Mouse (Mus musculus): ENCODE data around the gene Col5a2. TPM values are rescaled to one million over a fixed set of nuclear protein-coding genes. Genes with fewer than 3 reads are reported as not detected.

The Col5a2 gene
- polyA plus RNA-seq, 1 experiment from 2014 or later, result 16.5 TPM

GRCm38 (mm10) chr1:45420554-45420953, 82.5 kb downstream of the Col5a2 start:
- Histone ChIP-seq H3K4me3 (replicated peaks) (no peak overlapping the region), H3K36me3 (no peaks in the 10 kb centered on the region), H3K4me2 (replicated peaks) (no peak overlapping the region), H3K9me3 (no peaks in the 10 kb centered on the region), H3K9ac (replicated peaks) (no peak overlapping the region), H3K4me1 (replicated peaks) (no peaks in the 10 kb centered on the region), H3K27me3 (no peaks in the 10 kb centered on the region), H3K27ac (no peak overlapping the region)
- ATAC-seq, result no peak

GRCm38 (mm10) chr1:45419858-45420257, 83.2 kb downstream of the Col5a2 start:
- no peak overlapping the region for H3K9ac ChIP-seq (replicated peaks)
- H3K4me1 ChIP-seq (replicated peaks), result no peaks in the 10 kb centered on the region
- no peaks in the 10 kb centered on the region for H3K36me3 ChIP-seq
- H3K27ac ChIP-seq, result no peak overlapping the region
- no peak overlapping the region for H3K4me2 ChIP-seq (replicated peaks)
- ATAC-seq, result no peak
- H3K4me3 ChIP-seq (replicated peaks), result no peak overlapping the region
- H3K9me3 ChIP-seq, result no peaks in the 10 kb centered on the region
- WGBS, result 71% methylated on average over 2 of the region's 2 CpGs
- no peaks in the 10 kb centered on the region for H3K27me3 ChIP-seq

GRCm38 (mm10) chr1:45381866-45382265, 121.2 kb downstream of the Col5a2 start:
- ATAC-seq, result no peak
- H3K4me1 ChIP-seq (replicated peaks), result no peaks in the 10 kb centered on the region
- H3K27me3 ChIP-seq, result no peaks in the 10 kb centered on the region
- no peak overlapping the region for H3K4me2 ChIP-seq (replicated peaks)
- H3K9ac ChIP-seq (replicated peaks), result no peak overlapping the region
- WGBS, result 97% methylated on average over 2 of the region's 2 CpGs
- H3K4me3 ChIP-seq (replicated peaks), result no peak overlapping the region
- no peak overlapping the region for H3K27ac ChIP-seq
- H3K36me3 ChIP-seq, result no peaks in the 10 kb centered on the region
- H3K9me3 ChIP-seq, result no peaks in the 10 kb centered on the region

GRCm38 (mm10) chr1:45379992-45380690, 122.9 kb downstream of the Col5a2 start:
- H3K4me1 ChIP-seq (replicated peaks), result no peaks in the 10 kb centered on the region
- no peaks in the 10 kb centered on the region for H3K36me3 ChIP-seq
- H3K4me2 ChIP-seq (replicated peaks), result no peak overlapping the region
- ATAC-seq, result no peak
- no peak overlapping the region for H3K4me3 ChIP-seq (replicated peaks)
- no peak overlapping the region for H3K27ac ChIP-seq
- H3K9me3 ChIP-seq, result no peaks in the 10 kb centered on the region
- 87% methylated on average over 7 of the region's 7 CpGs for WGBS
- H3K9ac ChIP-seq (replicated peaks), result no peak overlapping the region
- H3K27me3 ChIP-seq, result no peaks in the 10 kb centered on the region

- ATAC-seq, result no peak
- WGBS, result 82% methylated on average over 1 of the region's 1 CpGs
- Histone ChIP-seq H3K9ac (replicated peaks) (no peak overlapping the region), H3K4me1 (replicated peaks) (no peaks in the 10 kb centered on the region), H3K9me3 (no peaks in the 10 kb centered on the region), H3K4me3 (replicated peaks) (no peak overlapping the region), H3K27me3 (no peaks in the 10 kb centered on the region), H3K36me3 (no peaks in the 10 kb centered on the region), H3K27ac (no peak overlapping the region), H3K4me2 (replicated peaks) (no peak overlapping the region)
Measured at GRCm38 (mm10) chr1:45365427-45365826, 137.7 kb downstream of the Col5a2 start.

- Histone ChIP-seq H3K9ac (replicated peaks) (no peak overlapping the region), H3K4me3 (replicated peaks) (no peak overlapping the region), H3K4me1 (replicated peaks) (no peaks in the 10 kb centered on the region), H3K9me3 (no peaks in the 10 kb centered on the region), H3K4me2 (replicated peaks) (no peak overlapping the region), H3K27me3 (no peaks in the 10 kb centered on the region), H3K27ac (no peak overlapping the region), H3K36me3 (no peaks in the 10 kb centered on the region)
- WGBS, result 95% methylated on average over 2 of the region's 2 CpGs
- ATAC-seq, result no peak
Measured at GRCm38 (mm10) chr1:45363274-45363673, 139.8 kb downstream of the Col5a2 start.

- Histone ChIP-seq H3K9me3 (no peaks in the 10 kb centered on the region), H3K27me3 (no peaks in the 10 kb centered on the region), H3K4me3 (replicated peaks) (no peak overlapping the region), H3K4me1 (replicated peaks) (no peaks in the 10 kb centered on the region), H3K27ac (no peak overlapping the region), H3K4me2 (replicated peaks) (no peak overlapping the region), H3K36me3 (no peaks in the 10 kb centered on the region), H3K9ac (replicated peaks) (no peak overlapping the region)
- ATAC-seq, result no peak
- WGBS, result 77% methylated on average over 2 of the region's 2 CpGs
Measured at GRCm38 (mm10) chr1:45359673-45360072, 143.4 kb downstream of the Col5a2 start.

- Histone ChIP-seq H3K27ac (no peak overlapping the region), H3K9ac (replicated peaks) (no peak overlapping the region), H3K27me3 (no peaks in the 10 kb centered on the region), H3K4me2 (replicated peaks) (no peak overlapping the region), H3K9me3 (no peaks in the 10 kb centered on the region), H3K36me3 (no peaks in the 10 kb centered on the region), H3K4me3 (replicated peaks) (no peak overlapping the region), H3K4me1 (replicated peaks) (no peaks in the 10 kb centered on the region)
- ATAC-seq, result no peak
- WGBS, result 72% methylated on average over 2 of the region's 2 CpGs
Measured at GRCm38 (mm10) chr1:45359147-45359546, 143.9 kb downstream of the Col5a2 start.

GRCm38 (mm10) chr1:45358020-45358419, 145.1 kb downstream of the Col5a2 start:
- Histone ChIP-seq H3K4me1 (replicated peaks) (no peaks in the 10 kb centered on the region), H3K9ac (replicated peaks) (no peak overlapping the region), H3K27me3 (no peaks in the 10 kb centered on the region), H3K27ac (no peak overlapping the region), H3K36me3 (no peaks in the 10 kb centered on the region), H3K4me2 (replicated peaks) (no peak overlapping the region), H3K4me3 (replicated peaks) (no peak overlapping the region), H3K9me3 (no peaks in the 10 kb centered on the region)
- no peak for ATAC-seq
- WGBS, result 83% methylated on average over 1 of the region's 1 CpGs

- Histone ChIP-seq H3K4me2 (replicated peaks) (no peak overlapping the region), H3K9ac (replicated peaks) (no peak overlapping the region), H3K4me3 (replicated peaks) (no peak overlapping the region), H3K27me3 (no peaks in the 10 kb centered on the region), H3K36me3 (no peaks in the 10 kb centered on the region), H3K27ac (no peak overlapping the region), H3K4me1 (replicated peaks) (no peaks in the 10 kb centered on the region), H3K9me3 (no peaks in the 10 kb centered on the region)
- WGBS, result 78% methylated on average over 4 of the region's 4 CpGs
- no peak for ATAC-seq
Measured at GRCm38 (mm10) chr1:45355944-45356343, 147.1 kb downstream of the Col5a2 start.

GRCm38 (mm10) chr1:45329149-45329548, 173.9 kb downstream of the Col5a2 start:
- Histone ChIP-seq H3K9me3 (no peaks in the 10 kb centered on the region), H3K36me3 (no peaks in the 10 kb centered on the region), H3K4me3 (replicated peaks) (no peak overlapping the region), H3K27ac (no peak overlapping the region), H3K27me3 (no peaks in the 10 kb centered on the region), H3K4me1 (replicated peaks) (no peaks in the 10 kb centered on the region), H3K4me2 (replicated peaks) (no peak overlapping the region), H3K9ac (replicated peaks) (no peak overlapping the region)
- WGBS, result 96% methylated on average over 1 of the region's 1 CpGs
- ATAC-seq, result no peak

Measured in midbrain, embryonic 13.5 days (tissue).